9 mouse cellular contexts compared by ENCODE assay signal in the genomic region with DNA sequence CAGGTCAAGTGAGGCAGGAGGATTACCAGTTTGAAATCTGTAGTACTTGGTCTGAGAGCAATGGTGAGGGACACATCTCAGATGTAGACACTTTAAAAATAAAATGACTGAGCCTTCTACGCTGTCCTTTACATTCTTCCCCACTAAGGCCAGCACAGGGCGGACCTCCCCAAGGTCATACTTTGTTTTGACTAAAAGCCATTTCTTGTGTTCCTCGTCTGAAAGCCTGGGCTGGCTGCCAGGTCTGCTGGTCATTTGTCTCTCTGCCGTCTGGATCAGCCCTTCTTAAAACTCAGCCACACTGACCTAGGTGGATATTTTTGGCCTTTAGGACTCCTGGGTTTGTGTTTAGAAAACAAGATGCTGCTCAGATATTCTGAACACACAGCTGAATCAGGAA. TPM values are rescaled to one million over a fixed set of nuclear protein-coding genes. Genes with fewer than 3 reads are reported as not detected.
DNase-seq lines count a peak whose midpoint lies in the region; ATAC-seq and TF ChIP-seq lines count a peak whose summit lies in the region.
"Had no signal": no experiment of that assay in that cellular context is flagged by ENCODE, and none has a peak within 500 bp of the region (broad histone marks: within the 10 kb centered on the region; RNA-seq: fewer than 3 reads in every experiment).

No protein-coding gene starts in this region.

- no peaks in the 10 kb centered on the region for H3K9me3 ChIP-seq in forebrain, embryonic 15.5 days
- H3K9me3 ChIP-seq: embryonic facial prominence, embryonic 15.5 days had no signal

- DNase-seq in right cerebral cortex, postnatal 4 days: peak; percentile 10
- DNase-seq in right cerebral cortex, adult 2 months (ENCODE audit: low spot score in 2 of 2): no peak
- peak; percentile 27 to 28 for DNase-seq in heart, adult 2 months
- peak; percentile 83 for DNase-seq in kidney, postnatal 14 days
- peak; percentile 92 for DNase-seq in testis, postnatal 10 days (ENCODE audit: low spot score)
- no peak for DNase-seq in frontal cortex, adult 2 months (ENCODE audit: extremely low spot score in 1 of 2, low spot score in 1 of 2)

- H3K27ac ChIP-seq in heart, adult 2 months: no peak overlapping the region
- no peak overlapping the region for H3K27ac ChIP-seq in forebrain, embryonic 15.5 days (replicated peaks)
- H3K27ac ChIP-seq: embryonic facial prominence, embryonic 15.5 days had no signal

- no peaks in the 10 kb centered on the region; the same call in 1 of the 2 replicates for H3K4me1 ChIP-seq in heart, adult 2 months (ENCODE audit: control insufficient read depth, insufficient read depth, low read length)
- no peaks in the 10 kb centered on the region for H3K4me1 ChIP-seq in forebrain, embryonic 15.5 days

- no peaks in the 10 kb centered on the region for H3K79me2 ChIP-seq in heart, adult 2 months (replicated peaks; ENCODE audit: control insufficient read depth, insufficient read depth, low read length)

- TF ChIP-seq POLR2A in heart, adult 2 months (IDR thresholded peaks at IDR 0.05; ENCODE audit: insufficient read depth, low read depth, low read length): no peak

- no peak overlapping the region for H3K4me3 ChIP-seq in heart, adult 2 months
- H3K4me3 ChIP-seq in forebrain, embryonic 15.5 days: no peak overlapping the region
- H3K4me3 ChIP-seq: embryonic facial prominence, embryonic 15.5 days had no signal

- H3K36me3 ChIP-seq in heart, adult 2 months (ENCODE audit: control insufficient read depth, insufficient read depth, low read length): no peaks in the 10 kb centered on the region
- H3K36me3 ChIP-seq in forebrain, embryonic 15.5 days: no peaks in the 10 kb centered on the region
- H3K36me3 ChIP-seq: embryonic facial prominence, embryonic 15.5 days had no signal

- H3K4me2 ChIP-seq in forebrain, embryonic 15.5 days (replicated peaks): no peak overlapping the region
- H3K4me2 ChIP-seq: embryonic facial prominence, embryonic 15.5 days had no signal

- no peak for ATAC-seq in monocyte, adult 5-6 weeks (replicated peaks; ENCODE audit: insufficient number of reproducible peaks, low FRiP score, low TSS enrichment, poor library complexity, severe bottlenecking)
- no peak for ATAC-seq in forebrain, embryonic 15.5 days (replicated peaks)

- H3K9ac ChIP-seq in heart, adult 2 months (ENCODE audit: low read depth, low read length): no peak overlapping the region
- H3K9ac ChIP-seq in forebrain, embryonic 15.5 days (replicated peaks): no peak overlapping the region
- H3K9ac ChIP-seq: embryonic facial prominence, embryonic 15.5 days had no signal

- 16% methylated on average over 4 of the region's 4 CpGs for WGBS in heart, adult 2 months
- WGBS in forebrain, embryonic 15.5 days: 36% methylated on average over 4 of the region's 4 CpGs

- no peaks in the 10 kb centered on the region for H3K27me3 ChIP-seq in heart, adult 2 months (ENCODE audit: control insufficient read depth, insufficient read depth, low read length)
- no peaks in the 10 kb centered on the region for H3K27me3 ChIP-seq in forebrain, embryonic 15.5 days
- H3K27me3 ChIP-seq: embryonic facial prominence, embryonic 15.5 days had no signal

- TF ChIP-seq CTCF in heart, adult 2 months (IDR thresholded peaks at IDR 0.05): no peak

- no peak for TF ChIP-seq EP300 in heart, adult 2 months (IDR thresholded peaks at IDR 0.05; ENCODE audit: insufficient read depth, low read depth, low read length)

- intact Hi-C loops in heart, adult 2 months (cut with DNase I): no loop called here

RNA-seq across cellular contexts. Expression of gene Sgpp2, which starts 45.0 kb away (rescaled TPM):
- total RNA-seq in heart, adult 2 months (2021): under 1 TPM in 1 of 2 experiments, not detected in 1; 0.09 TPM
- 0.26 and 0.31 TPM in 2 replicates for polyA plus RNA-seq in heart, adult 2 months (2012; rRNA removed)
- 0.19 to 0.57 TPM in 2 of 3 replicates, not detected in the other for total RNA-seq in monocyte, adult 5-6 weeks (2017)
- 0.45 and 0.70 TPM in 2 replicates for polyA plus RNA-seq in forebrain, embryonic 15.5 days (2015; fragmentation: Nextera tagmentation; extraction: Ambion mirVana)
- 11.2 and 11.5 TPM in 2 replicates for polyA plus RNA-seq in frontal cortex, adult 2 months (2012; rRNA removed)

Comparison
In these comparisons a context has a peak if more than half of its experiments do, and no peak if none do; other contexts are left out.
1. DNase-seq: peak in right cerebral cortex, postnatal 4 days (single experiment), heart, adult 2 months (2 of 2), kidney, postnatal 14 days (single experiment) and testis, postnatal 10 days (single experiment); none in right cerebral cortex, adult 2 months (0 of 2) and frontal cortex, adult 2 months (0 of 2).